Mouse (Mus musculus) thymus, postnatal 36 days (tissue): ENCODE data around the gene Zfp867.

ENCODE experiments used
- DNase-seq, 2 experiments: peaks; one replicate each; pipeline ENCODE4 v3.0.0; 2022; ENCODE audit warnings: mixed read lengths in 2 of 2

Zfp867 gene

DNA sequence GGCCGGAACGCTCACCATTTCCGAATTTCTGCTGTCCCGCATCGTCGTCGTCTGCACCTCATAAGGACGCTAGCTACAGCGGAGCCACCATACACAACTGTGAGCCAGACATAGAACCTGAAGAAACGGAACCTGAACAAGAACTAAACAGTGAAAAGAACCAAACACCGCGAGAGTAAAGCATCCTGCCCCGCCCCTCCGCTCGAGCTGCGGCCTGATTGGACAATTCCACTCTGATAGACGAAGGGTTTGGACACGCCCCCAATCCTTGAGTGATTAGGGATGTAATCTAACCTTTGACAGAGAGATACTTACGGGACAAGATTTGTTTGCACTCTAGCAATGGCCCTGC is at the start of gene Zfp867:
Gene Zfp867, minus strand, starts transcription at position 149 of the 352 bp plus-strand sequence.
- DNase-seq = peak; percentile 83 to 84

DNA sequence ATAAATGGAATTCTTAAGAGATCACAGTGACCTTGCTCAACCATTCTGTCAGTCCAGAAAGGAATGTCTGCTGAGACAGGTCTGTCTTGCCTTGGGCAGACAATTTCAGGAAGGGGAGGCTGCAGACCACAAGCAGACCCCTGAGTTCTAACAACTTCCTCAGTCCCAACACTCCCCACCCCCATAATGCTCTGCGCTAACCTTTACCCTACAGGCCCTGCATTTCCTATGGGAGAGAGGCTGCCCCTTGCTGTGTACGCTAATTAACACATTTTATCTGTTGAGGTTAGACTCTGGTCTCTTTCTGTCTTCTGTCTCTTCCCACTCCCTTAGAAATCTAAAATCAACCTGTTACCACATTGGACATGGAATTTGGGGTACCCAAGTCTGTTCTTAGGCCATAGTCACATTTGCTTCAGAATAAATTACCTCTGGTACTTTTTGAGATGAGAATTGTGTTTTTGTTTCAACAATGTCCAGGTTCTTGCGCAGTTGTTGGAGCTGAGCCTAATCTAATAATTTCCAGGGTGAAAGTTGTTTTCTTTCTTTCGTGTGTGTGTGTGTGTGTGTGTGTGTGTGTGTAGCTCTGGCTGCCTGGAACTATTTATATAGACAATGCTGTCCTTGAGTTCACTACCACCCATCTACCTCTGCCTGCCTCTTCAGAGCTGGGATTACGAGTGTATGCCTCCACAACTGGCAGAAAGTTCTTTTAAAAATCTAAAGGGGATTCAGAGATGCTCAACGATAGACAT is 47.6 kb upstream of the Zfp867 start:
- DNase-seq = no peak

DNA sequence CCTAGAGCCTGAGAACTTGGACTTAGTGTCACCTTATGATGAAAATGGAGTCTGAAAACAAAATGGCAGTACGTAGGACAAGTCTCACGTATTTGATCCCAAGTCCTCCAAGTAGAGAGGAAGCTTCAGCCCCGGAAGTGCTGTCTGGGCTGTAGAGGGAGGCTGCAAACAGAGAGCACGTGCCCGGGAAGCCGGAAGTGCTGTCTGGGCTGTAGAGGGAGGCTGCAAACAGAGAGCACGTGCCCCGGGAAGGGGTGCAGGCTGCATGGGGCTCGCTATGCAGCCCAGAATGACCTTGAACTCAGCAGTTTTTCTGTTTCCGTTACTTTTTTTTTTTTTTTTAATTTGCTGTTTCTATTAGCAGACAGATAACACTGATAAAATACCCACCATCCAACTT is 46.0 kb upstream of the Zfp867 start:
- peak; percentile 40 to 62 for DNase-seq

DNA sequence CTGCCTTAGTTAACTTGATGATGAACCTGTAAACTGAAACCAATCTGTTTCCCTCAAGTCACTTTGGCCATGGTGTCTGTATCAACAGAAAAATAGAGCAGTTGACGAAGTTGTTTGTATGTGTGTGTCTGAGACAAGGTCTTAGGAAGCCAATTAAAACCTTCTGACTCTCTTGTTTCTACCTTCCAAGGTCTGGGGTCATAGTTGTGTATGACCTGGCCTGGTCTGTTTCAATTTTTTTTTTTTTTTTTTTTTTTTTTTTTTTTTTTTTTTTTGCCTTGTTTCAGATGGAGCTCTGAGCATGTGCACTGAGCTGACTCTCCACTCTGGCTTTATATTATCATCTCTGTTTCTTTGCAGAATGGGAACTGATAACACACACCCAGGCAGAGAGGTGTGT is 45.2 kb upstream of the Zfp867 start:
- no peak for DNase-seq

DNA sequence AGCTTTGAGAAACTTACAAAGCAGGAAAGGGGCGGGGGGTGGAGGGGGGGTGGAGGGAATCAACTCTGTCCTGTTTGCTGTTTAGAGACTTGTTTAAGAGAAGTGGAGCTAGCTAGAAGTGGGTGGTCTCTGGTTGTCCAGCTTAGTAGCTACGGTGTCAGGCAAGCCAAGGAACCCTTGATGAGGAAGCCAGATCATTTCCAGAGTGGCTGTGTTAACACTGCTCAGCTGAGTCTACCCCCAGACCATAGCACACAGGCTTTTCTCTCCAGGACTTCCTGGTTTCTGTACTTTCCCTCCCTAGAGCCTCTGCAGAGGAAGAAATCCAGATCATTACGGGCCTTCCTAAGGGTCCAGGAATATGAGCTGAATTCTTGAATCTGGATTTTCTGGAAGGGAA is 42.5 kb upstream of the Zfp867 start:
- DNase-seq = no peak

DNA sequence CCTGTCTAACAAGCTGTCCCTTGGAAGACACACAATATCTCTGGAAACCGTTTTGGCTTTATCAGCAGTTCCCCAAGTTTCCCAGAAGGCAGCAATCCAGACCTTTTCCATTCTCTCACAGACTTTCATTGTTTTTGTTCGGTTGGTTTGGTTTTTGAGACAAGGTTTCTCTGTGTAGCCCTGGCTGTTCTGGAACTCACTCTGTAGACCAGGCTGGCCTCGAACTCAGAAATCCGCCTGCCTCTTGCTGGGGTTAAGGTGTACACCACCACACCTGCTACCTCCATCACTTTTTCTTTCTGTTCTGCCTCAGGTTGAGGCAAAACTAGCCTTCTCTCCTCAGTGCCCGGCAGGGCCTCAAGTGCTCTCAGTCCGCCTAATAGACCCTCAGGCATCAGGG is 42.1 kb upstream of the Zfp867 start:
- no peak for DNase-seq

DNA sequence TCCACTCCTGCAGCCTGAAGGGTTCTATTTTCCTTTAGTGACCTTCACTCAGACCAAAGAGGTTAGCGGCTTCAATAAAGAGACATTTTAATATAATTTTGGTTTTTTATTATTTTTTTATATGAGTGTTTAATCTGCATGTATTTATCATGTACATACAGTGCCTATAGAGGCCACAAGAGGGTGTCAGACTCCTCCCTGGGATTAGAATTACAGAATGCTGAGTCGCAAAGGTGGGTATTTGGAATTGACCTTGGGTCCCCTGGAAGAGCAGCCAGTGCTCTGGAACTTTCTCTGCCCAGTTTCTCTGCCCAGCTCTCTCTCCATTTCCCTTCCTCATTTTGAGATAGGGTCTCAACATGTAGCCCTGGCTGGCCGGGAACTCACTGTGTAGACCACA is 41.3 kb upstream of the Zfp867 start:
- DNase-seq = no peak

DNA sequence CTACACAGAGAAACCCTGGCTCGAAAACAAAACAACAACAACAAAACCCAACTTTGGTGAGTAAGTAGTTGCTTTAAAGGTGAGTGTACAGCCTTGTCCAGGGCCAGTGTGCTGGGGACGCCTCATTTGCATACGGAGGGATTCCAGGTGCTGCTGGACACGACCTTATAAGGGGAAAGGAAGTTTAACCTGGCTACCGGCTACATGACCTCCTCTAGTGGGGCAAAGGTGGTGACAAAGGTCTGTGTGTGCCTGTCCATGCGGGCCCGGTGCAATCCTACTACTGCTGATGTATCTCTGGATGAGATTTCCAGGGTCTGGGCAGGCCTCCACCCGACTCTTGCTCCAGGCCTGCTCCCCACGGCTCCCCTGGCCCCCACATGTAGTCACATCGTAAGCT is 40.5 kb upstream of the Zfp867 start:
- DNase-seq = no peak

DNA sequence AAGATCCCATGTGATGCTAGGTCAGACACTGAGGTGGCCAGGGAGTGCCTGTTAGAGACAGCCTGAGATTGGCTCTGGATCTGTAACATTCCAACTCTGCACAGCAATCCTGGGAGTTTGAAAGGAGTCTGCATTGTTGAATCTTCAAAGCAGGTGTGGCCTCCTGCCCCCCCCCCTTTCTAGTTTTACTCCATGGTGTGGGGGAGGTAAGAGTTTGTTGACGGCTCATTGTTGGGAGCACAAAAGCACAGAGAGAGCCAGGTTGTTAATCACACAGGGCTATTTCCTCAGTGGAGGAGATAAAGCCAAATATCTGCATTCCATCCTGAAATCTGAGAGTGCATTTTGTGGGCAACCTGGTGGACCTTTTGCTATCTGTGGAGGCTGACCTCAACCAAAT is 39.3 kb upstream of the Zfp867 start:
- no peak for DNase-seq

DNA sequence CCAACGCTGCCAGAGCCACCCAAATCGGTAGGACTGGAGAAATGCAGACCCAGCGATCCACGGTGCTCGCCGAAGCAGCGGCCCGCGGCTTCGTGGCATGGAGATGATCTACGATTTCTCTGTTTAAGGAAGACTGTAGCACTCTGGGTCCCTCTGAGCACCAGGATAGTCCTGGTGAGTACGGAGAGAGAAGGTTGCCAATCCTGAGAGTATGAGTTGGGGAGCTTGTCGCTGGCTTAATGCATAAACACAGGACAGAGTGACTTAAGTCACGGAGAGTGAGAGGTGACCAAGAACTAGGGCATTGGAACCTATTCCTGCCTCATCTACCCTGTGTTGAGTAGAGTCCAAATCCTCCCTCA is 34.4 kb upstream of the Zfp867 start:
- DNase-seq = no peak

DNA sequence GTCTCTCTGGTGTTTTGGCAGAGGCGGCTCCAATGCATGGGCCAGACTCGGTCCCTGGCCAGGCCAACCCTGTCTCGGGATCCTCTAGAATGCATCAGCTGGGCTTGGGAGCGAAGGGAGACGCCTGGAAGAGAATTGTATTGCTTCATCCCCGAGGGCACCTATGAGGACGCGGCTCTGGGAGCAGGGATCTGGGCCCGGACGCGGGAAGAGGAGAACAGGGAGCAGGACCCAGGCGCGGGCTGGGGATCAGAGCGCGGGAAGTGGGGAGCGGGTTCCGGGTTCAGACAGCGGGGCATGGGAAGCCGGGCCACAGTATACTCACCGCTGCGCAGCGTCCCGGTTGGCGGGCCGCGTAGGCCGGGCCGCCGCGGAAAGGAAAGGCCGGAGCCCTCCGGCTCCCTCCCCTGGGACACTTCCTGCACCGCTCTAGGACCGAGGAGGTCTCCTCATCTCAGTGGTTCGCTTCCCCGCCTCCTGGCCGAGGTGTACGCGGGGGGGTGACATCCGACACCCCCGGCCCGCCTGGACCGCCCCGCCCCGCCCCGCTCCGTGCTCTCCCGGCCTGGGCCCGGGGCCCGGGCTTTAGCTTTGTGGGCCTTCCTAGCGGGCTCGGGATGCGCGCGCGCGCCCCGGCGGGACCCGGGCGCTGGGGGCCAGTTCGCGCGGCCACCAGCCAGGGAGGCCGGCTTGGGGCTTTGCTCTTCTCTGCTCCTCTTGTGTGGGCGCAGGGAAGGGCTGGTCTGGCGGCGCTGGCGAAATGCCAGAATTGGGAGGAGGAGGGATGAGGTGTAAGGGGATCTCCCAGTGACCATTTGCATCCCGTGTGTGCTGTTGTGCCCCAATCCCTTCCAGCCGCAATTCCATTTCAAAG is 33.8 kb upstream of the Zfp867 start:
- peak; percentile 74 to 79 for DNase-seq

DNA sequence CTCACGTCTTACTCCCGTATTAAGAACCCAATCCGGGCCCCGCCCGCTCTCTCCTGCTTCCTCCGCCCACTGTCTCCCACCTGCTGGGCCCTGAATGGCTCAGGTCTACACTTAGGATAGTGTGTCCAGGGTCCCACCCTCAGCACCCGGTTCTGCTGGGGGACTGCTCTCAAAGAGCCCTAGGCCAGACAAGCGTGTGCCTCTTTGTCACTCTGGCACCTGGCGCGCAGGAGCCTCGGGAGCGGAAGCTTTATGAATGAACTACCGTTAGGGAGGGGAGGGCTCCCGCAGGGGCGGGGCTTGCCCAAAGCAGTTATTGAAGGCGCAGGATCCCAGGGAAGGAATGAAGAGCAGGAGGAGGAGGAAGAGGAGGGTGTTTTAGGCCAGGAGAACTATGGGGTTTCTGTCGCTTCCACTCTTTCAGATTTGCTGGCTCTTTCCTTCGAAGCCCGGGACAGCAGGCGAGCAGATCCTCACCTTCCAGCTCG is 33.1 kb upstream of the Zfp867 start:
- DNase-seq = peak; percentile 81 to 83

DNA sequence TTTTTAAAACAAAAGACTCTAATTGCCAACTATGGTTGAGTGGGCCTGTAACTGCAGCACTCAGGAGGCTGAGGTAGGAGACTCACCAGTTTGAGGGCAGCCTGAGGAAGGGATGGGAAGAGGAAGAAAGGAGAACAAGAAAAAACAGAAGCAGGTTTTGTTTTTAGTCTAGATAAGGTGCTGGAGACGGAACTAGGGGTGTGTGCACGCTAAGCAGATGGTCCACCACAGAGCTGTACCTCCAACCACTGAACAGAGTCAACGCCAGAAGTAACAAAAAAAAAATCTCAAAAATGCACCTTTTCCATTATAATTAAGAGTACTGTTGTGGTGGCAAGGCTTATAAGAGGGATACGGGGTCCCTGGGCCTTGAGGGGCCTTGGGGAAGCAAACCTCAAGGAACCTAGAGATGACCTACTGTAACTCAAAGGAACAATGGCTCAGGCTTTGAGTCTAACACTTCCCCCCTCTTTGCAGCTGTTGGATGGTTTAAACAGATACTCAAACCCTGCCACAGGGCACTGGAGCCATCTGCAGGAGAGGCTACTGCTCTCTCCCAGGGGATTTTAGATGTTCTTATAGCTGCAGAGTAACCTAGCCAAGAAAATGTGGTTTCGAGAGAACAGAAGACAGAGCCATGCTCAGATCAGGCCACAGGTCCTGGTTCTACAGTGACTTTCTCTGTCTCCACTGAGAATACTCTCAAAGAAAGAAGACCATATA is 29.9 kb upstream of the Zfp867 start:
- no peak for DNase-seq

DNA sequence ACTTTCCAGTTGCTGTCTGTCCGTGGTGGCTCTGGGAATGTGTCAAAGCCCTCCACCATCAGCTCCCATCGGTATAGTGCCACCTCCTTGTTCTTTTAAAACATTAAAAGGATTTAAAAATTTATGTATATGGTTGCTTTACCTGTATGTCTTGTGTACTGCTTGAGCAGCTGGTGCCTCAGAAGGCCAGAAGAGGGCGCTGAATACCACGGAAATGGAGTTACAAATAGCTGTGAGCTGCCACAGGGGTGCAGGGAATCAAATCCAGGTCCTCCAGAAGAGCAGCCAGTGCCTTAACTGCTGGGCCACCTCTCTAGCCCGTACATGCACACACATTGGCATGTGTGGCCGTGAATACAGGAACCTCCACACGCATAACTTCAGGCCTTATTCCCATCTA is 25.5 kb upstream of the Zfp867 start:
- no peak for DNase-seq

DNA sequence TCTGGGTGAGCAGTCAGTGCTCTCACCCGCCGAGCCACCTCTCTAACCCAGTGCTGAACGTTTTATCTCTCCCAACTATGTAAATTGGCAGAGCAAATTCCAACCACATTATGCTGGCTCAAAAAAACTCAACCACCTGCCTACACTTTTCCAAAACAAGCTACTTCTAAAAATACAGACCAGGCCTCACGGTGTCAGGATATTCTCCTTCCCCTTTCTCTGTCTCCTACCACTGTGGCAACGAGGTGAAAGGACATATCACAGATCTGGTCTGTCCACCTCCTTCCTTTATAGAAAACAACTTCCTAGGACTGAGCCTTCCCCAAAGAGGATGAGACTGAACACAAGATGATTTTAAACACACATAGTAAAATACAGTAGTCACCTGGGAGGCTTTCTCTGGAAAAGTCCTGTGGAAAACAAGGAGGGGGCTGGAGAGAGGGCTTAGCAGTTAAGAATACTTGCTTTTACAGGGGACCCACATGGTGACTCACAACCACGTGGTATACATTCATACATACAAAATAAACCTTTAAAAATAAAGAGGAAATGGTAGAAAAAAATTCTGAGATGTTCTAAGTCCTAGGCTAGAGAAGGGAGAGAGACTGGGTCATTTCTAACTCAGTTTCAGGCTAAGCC is 24.5 kb upstream of the Zfp867 start:
- no peak for DNase-seq

DNA sequence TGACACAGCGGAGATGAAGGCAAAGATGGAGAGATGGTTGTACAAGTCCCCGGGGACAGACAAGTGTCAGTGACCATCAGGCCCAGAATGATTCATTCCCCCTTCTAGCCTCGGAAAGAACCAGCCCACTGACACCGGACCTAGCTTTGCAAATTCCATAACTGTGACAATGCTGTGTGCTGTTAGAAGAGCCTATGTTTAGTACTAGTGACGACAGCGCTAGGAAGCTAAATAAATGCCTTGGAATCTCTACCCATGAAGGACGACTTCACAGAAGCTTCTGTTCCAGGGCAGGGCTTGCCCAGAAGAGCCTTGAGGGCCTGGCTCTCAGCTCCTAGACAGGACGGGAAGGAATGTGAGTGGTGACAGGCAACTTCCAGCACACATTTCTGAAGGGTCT is 13.9 kb upstream of the Zfp867 start:
- DNase-seq = no peak

DNA sequence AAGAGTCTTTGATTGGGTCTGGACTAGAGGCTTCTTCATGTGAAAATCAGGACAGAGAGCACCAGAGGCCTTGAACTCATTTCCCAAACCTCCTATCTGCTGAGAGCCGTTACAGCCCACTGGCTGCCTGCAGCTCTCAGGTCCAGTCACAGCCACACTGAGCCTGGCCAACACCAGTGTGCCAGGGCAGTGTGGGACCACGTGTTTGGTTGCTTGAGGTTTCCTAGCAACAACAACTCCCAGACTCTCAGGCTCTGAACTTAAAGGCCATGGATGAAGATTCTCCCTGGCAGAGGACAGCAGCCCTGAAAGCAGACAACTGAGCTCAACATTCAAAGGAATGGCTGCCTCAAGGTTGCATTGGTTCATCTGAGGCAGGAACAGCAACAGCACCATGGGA is 13.4 kb upstream of the Zfp867 start:
- DNase-seq = no peak

DNA sequence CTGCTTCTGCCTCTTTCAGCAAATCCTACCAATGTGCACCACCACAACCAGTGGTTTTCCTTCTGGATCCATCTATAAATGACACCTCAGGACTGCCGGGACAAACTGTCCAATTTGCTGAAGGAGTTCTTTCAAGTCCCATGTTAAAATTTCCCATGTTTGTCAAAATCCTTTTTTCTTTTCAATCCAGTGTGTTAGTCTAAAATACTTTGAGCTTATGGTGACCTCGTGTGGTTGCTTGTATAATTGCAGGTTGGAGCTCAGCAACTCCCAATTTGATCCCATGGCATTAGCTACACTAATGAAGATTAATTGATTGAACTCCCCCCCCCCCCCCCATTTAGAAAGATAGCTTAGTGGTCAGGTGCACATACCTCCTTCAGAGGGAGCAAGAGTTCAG is 10.9 kb upstream of the Zfp867 start:
- peak in 1 of 2 experiments; percentile 23 for DNase-seq

DNA sequence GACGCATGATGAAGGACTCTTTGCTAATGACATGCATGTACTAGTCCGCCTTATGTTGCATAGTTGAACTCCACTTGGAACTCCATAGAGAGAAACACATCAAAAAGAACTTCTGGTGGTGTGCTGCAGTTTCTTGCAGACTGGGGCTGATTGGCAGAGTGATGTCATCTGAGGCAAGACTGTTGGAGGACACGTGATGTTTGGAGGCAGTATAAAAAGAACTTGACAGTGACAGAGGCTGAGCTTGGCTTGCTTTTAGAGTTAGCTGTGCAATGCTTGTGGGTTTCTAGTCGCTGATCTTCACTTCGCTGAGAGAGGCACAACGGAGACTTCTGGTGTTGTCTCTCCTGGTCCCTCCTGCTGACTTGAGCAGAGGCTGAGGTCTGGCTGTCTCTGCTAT is 5.0 kb upstream of the Zfp867 start:
- no peak for DNase-seq

DNA sequence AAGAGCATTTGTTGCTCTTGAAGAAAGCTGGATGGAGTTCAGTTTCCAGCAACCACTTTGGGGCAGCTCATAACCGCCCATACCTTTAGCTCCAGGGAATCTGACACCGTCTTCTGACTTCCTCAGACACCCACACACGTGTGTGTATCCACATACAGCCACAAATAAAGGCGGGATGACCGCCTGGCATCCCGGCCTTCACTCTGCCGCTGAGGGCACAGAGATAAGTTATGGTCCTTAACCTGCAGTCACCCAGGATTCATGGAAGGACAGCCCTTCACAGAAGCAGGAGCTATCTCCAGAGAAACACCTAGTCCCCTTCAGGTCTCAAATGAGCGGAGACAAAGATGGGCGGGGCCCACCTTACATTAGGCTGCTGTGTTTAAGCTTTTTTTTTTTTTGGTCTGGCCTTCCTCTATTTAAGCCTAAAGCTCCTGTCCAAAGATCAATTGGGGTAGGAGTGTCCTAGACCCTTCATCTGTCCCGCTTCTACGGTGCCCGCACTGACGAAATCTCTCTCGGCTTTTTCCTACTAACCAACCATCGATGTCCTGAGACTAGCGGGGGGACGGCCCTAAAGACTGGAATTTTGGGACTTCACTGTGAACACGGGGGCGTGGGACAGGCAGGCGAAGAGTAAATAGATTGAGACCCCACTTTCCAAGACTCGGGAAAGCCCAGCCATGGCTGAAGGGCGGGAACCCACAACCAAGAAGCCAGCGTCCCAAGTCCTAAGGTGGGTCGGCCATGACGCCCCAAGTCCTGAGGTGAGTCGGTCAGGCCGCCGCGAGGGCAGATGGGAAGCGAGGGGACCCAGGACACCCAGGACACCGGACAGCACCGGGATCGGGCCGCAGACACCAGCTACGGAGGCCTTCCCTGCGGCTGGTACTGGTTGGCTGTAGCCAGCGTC is 605 bp downstream of the Zfp867 start:
- peak in 1 of 2 experiments; percentile 11 for DNase-seq

DNA sequence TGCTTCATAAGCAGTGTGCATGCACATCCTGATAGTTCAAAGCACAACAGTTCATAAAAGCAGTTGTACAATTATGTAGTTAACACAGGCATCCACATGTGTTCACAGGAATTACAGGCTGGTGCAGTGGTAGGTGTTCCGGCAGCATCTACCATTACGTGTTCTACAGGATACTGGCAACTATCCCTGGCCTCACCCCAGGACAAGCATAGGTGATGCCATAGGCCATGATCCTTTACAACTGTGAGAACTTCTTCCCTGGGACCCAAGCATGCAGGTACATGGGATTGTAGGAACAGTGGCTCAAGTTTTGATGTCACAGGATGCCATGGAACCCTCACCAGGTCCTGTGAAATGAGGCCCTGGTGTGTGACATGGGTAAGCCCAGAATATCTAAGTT is 11.8 kb downstream of the Zfp867 start:
- no peak for DNase-seq

DNA sequence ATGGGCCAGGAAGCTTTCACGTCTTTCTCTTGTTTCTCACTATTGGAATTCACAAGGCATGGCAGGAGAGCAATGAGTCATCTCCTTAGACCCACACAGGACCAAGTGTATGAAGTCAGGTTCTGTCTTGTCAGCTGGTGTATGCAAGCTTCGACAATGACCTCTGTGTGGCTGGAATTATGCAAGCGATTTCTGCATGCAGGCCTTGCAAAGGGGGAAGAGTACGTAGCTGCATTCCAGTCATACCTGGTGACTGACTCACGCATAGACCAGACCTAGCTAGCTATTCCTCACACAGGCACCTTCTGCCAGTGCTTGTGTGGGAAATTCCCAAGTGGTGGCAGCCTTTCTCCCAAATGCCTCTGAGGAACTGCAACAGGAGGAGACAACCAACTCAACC is 13.3 kb downstream of the Zfp867 start:
- no peak for DNase-seq
